ENCODE assay signal across 13 mouse cellular contexts in the genomic region with DNA sequence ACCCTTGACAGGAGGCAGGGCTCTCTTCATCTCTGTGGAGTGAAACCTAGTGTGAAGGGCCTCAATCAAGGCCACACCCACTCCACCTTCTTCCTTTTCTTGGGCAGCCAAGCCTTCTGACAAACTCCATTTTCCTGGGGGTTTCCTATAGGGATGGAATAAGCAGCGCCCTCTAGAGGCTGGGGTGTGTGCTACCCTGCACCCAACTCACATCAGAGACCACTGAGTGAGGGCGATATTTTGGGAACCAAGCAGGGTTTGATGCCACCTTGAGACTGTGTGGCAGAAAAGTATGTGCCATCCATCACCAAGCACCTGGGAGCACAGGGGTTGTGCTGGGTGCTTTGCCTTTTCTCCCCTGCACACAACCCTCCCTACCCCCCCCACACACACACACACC.
DNase-seq lines count a peak whose midpoint lies in the region; ATAC-seq lines count a peak whose summit lies in the region.
"Had no signal": no experiment of that assay in that cellular context is flagged by ENCODE, and none has a peak within 500 bp of the region (broad histone marks: within the 10 kb centered on the region; RNA-seq: fewer than 3 reads in every experiment).

No protein-coding gene starts in this region.

- peak; percentile 85 for DNase-seq in heart, adult 11 months
- no peak for DNase-seq in midbrain, embryonic 10.5 days (ENCODE audit: low spot score)
- DNase-seq in midbrain, embryonic 14.5 days, result no peak
- peak; percentile 56 for DNase-seq in ES-CJ7 (ENCODE audit: low read depth, low spot score)
- DNase-seq in adrenal gland, postnatal 36 days, result no peak
- DNase-seq: cerebellum, adult 11-12 months; heart, postnatal 4 days; kidney, adult 2 months; liver, embryonic 13.5 days had no signal

- ATAC-seq in heart, embryonic 11.5 days (replicated peaks; ENCODE audit: insufficient number of reproducible peaks, low FRiP score, low TSS enrichment), result no peak
- no peak for ATAC-seq in midbrain, embryonic 14.5 days (ENCODE audit: low FRiP score, low TSS enrichment)
- peak; percentile 37; the same call in 1 of the 2 replicates for ATAC-seq in megakaryocyte, adult 5-6 weeks (ENCODE audit: poor library complexity, severe bottlenecking)
- no peak for ATAC-seq in inflammation-experienced regulatory T-cells, adult 6 months

- H3K4me2 ChIP-seq in heart, embryonic 11.5 days, result no peak overlapping the region
- no peak overlapping the region for H3K4me2 ChIP-seq in midbrain, embryonic 14.5 days (ENCODE audit: low read length)
- H3K4me2 ChIP-seq: liver, embryonic 13.5 days had no signal

- no peak overlapping the region for H3K27ac ChIP-seq in heart, embryonic 11.5 days (ENCODE audit: low read depth, low read length)
- H3K27ac ChIP-seq in midbrain, embryonic 10.5 days (replicated peaks), result peak overlapping the region; percentile 72
- no peak overlapping the region for H3K27ac ChIP-seq in midbrain, embryonic 14.5 days (replicated peaks; ENCODE audit: low read depth, low read length)
- H3K27ac ChIP-seq: liver, embryonic 13.5 days had no signal

- H3K36me3 ChIP-seq in heart, embryonic 11.5 days (ENCODE audit: control insufficient read depth, insufficient read depth, low read length), result no peaks in the 10 kb centered on the region
- H3K36me3 ChIP-seq in midbrain, embryonic 10.5 days, result no peaks in the 10 kb centered on the region
- no peaks in the 10 kb centered on the region for H3K36me3 ChIP-seq in midbrain, embryonic 14.5 days (ENCODE audit: control insufficient read depth, insufficient read depth, low read length)
- H3K36me3 ChIP-seq: liver, embryonic 13.5 days had no signal

- 51% methylated on average over 2 of the region's 2 CpGs for WGBS in heart, embryonic 11.5 days (ENCODE audit: insufficient replicate concordance)
- WGBS in midbrain, embryonic 10.5 days, result 41% methylated on average over 2 of the region's 2 CpGs
- 37% methylated on average over 2 of the region's 2 CpGs for WGBS in midbrain, embryonic 14.5 days

- H3K9me3 ChIP-seq in heart, embryonic 11.5 days (replicated peaks; ENCODE audit: control insufficient read depth, low read length), result no peaks in the 10 kb centered on the region
- no peaks in the 10 kb centered on the region for H3K9me3 ChIP-seq in midbrain, embryonic 10.5 days (replicated peaks)
- no peaks in the 10 kb centered on the region for H3K9me3 ChIP-seq in midbrain, embryonic 14.5 days (ENCODE audit: control insufficient read depth, low read length)
- H3K9me3 ChIP-seq: liver, embryonic 13.5 days had no signal

- H3K27me3 ChIP-seq in heart, embryonic 11.5 days (ENCODE audit: control insufficient read depth, insufficient read depth, low read length), result peaks cover 38% of the 10 kb centered on the region
- peaks cover 96% of the 10 kb centered on the region for H3K27me3 ChIP-seq in midbrain, embryonic 10.5 days (ENCODE audit: low read depth, poor library complexity, severe bottlenecking)
- no peaks in the 10 kb centered on the region; the same call in 1 of the 2 replicates for H3K27me3 ChIP-seq in midbrain, embryonic 14.5 days (ENCODE audit: control insufficient read depth, insufficient read depth, low read length)
- H3K27me3 ChIP-seq: liver, embryonic 13.5 days had no signal

- peaks cover 49% of the 10 kb centered on the region for H3K4me1 ChIP-seq in heart, embryonic 11.5 days (ENCODE audit: control insufficient read depth, insufficient read depth, low read length)
- H3K4me1 ChIP-seq in midbrain, embryonic 10.5 days, result peaks cover 98% of the 10 kb centered on the region
- H3K4me1 ChIP-seq in midbrain, embryonic 14.5 days (ENCODE audit: control insufficient read depth, insufficient read depth, low read length), result peaks cover 37% of the 10 kb centered on the region
- H3K4me1 ChIP-seq: liver, embryonic 13.5 days had no signal

- H3K9ac ChIP-seq in heart, embryonic 11.5 days (ENCODE audit: low read depth, low read length), result no peak overlapping the region
- no peak overlapping the region for H3K9ac ChIP-seq in midbrain, embryonic 14.5 days (replicated peaks; ENCODE audit: low read length)
- H3K9ac ChIP-seq: liver, embryonic 13.5 days had no signal

- H3K4me3 ChIP-seq in heart, embryonic 11.5 days (ENCODE audit: low read depth, low read length), result no peak overlapping the region
- H3K4me3 ChIP-seq in midbrain, embryonic 10.5 days, result no peak overlapping the region
- H3K4me3 ChIP-seq in midbrain, embryonic 14.5 days (replicated peaks; ENCODE audit: low read depth, low read length), result no peak overlapping the region
- H3K4me3 ChIP-seq: liver, embryonic 13.5 days; myocyte had no signal

Comparison
In these comparisons a context has a peak if more than half of its experiments do, and no peak if none do; other contexts are left out.
1. DNase-seq: peak in heart, adult 11 months (single experiment) and ES-CJ7 (single experiment); none in midbrain, embryonic 10.5 days (single experiment), midbrain, embryonic 14.5 days (single experiment) and adrenal gland, postnatal 36 days (0 of 2).